Mouse (Mus musculus) myocyte (in vitro differentiated cells): ENCODE measurements at regions not wholly inside any gene's neighbourhood (a gene's known extent, or its start where the extent isn't known, plus 50 kb on each side); places are given as distances from the start of the nearest gene placed in this dataset.

Experiments
- H3K27me3 ChIP-seq: one replicate; pipeline ENCODE4 v1.6.1; 2011; ENCODE audit not compliant: control insufficient read depth, insufficient read depth, insufficient read length
- H3K36me3 ChIP-seq: one replicate; pipeline ENCODE4 v1.6.1; 2011; ENCODE audit not compliant: control insufficient read depth, insufficient read depth
- H3K4me2 ChIP-seq: one replicate; pipeline ENCODE4 v1.6.1; 2011; ENCODE audit warnings: low read depth, control low read depth
- H3K4me3 ChIP-seq: one replicate; pipeline ENCODE4 v1.5.1; 2011; ENCODE audit warnings: mild to moderate bottlenecking, control low read depth, moderate library complexity
- H3K79me2 ChIP-seq: one replicate; pipeline ENCODE4 v1.6.1; 2011; ENCODE audit not compliant: control insufficient read depth, insufficient read depth
- H3ac ChIP-seq: one replicate; pipeline ENCODE4 v1.6.1; 2011; ENCODE audit not compliant: control insufficient read depth, insufficient read length
- CEBPB ChIP-seq: IDR thresholded peaks from 2 replicates; pipeline ENCODE4 v1.6.1; 2011; ENCODE audit warnings: mild to moderate bottlenecking, moderate library complexity; ENCODE audit not compliant: poor library complexity, insufficient read depth, severe bottlenecking
- E2F4 ChIP-seq: IDR thresholded peaks from one replicate; pipeline ENCODE4 v1.6.1; 2011; ENCODE audit warnings: mild to moderate bottlenecking, control low read depth, moderate library complexity; ENCODE audit not compliant: insufficient read depth
- MAX ChIP-seq: IDR thresholded peaks from one replicate; pipeline ENCODE4 v1.6.1; 2011; ENCODE audit warnings: low read depth, mild to moderate bottlenecking, control low read depth
- MYOD1 ChIP-seq, 3 experiments: IDR thresholded peaks; one replicate each; pipeline ENCODE4 v1.6.1; 2011; ENCODE audit warnings: control low read depth in 2 of 3, low read depth in 2 of 3, mild to moderate bottlenecking in 2 of 3, moderate library complexity in 1 of 3; ENCODE audit not compliant: insufficient read length in 2 of 3, control insufficient read depth in 1 of 3
- MYOG ChIP-seq, 3 experiments: IDR thresholded peaks; one replicate each; pipeline ENCODE4 v1.6.1; 2011; ENCODE audit warnings: control low read depth in 2 of 3, low read depth in 2 of 3, mild to moderate bottlenecking in 2 of 3; ENCODE audit not compliant: insufficient read length in 2 of 3, control insufficient read depth in 1 of 3, insufficient read depth in 1 of 3
- POLR2A ChIP-seq: IDR thresholded peaks from one replicate; pipeline ENCODE4 v1.6.1; 2011; ENCODE audit warnings: low read depth, mild to moderate bottlenecking, control low read depth, moderate library complexity; ENCODE audit not compliant: insufficient read length
- POLR2AphosphoS2 ChIP-seq: IDR thresholded peaks from one replicate; pipeline ENCODE4 v1.6.1; 2011; ENCODE audit warnings: low read depth, control low read depth; ENCODE audit not compliant: insufficient read length
- REST ChIP-seq: IDR thresholded peaks from one replicate; pipeline ENCODE4 v1.6.1; 2011; ENCODE audit warnings: mild to moderate bottlenecking, control low read depth, moderate library complexity; ENCODE audit not compliant: insufficient read depth, insufficient read length
- SRF ChIP-seq: IDR thresholded peaks from one replicate; pipeline ENCODE4 v1.6.1; 2011; ENCODE audit warnings: low read depth; ENCODE audit not compliant: control insufficient read depth, insufficient read length
- TCF12 ChIP-seq: IDR thresholded peaks from one replicate; pipeline ENCODE4 v1.6.1; 2011; ENCODE audit warnings: mild to moderate bottlenecking, control low read depth; ENCODE audit not compliant: poor library complexity, insufficient read depth, severe bottlenecking
- TCF3 ChIP-seq: IDR thresholded peaks from one replicate; pipeline ENCODE4 v1.6.1; 2011; ENCODE audit warnings: low read depth, control low read depth; ENCODE audit not compliant: insufficient read length
- USF1 ChIP-seq: IDR thresholded peaks from one replicate; pipeline ENCODE4 v1.6.1; 2011; ENCODE audit warnings: low read depth, mild to moderate bottlenecking, control low read depth, moderate library complexity

DNA sequence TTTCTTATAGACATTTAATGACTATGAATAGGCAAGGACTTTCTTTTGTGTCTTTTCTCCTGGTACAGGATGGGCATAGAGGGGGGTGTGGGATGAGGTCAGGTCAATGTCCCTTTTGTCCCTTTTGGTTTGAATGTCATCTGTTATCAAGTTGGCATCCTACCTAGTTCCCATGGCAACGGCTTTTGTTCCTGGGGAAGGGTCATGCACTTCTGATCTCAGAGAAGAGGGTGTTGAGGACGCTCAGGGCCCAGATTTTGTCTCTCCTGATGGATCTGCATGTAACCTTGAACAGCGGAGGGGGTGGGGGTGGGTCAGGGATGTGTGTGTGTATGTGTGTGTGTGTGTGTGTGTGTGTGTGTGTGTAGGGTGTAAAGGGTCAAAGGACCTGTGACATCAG, 167.8 kb downstream of the Vrk1 start:
- Histone ChIP-seq H3K4me3 (no peak overlapping the region), H3K79me2 (no peaks in the 10 kb centered on the region), H3ac (no peak overlapping the region), H3K4me2 (no peak overlapping the region), H3K27me3 (no peaks in the 10 kb centered on the region), H3K36me3 (no peaks in the 10 kb centered on the region)
- no peak for TF ChIP-seq MYOD1 (IDR thresholded peaks at IDR 0.05; ENCODE audit: control insufficient read depth in 1 of 3, insufficient read length in 2 of 3, low read depth in 2 of 3)
- TF ChIP-seq REST: no peak
- no peak for TF ChIP-seq POLR2A
- no peak for TF ChIP-seq MYOG (IDR thresholded peaks at IDR 0.05; ENCODE audit: control insufficient read depth in 1 of 3, insufficient read depth in 1 of 3, insufficient read length in 2 of 3, low read depth in 2 of 3)
- TF ChIP-seq MAX: no peak
- TF ChIP-seq USF1: no peak
- TF ChIP-seq CEBPB: no peak
- no peak for TF ChIP-seq SRF
- TF ChIP-seq TCF3: no peak
- TF ChIP-seq E2F4: no peak
- TF ChIP-seq POLR2AphosphoS2: no peak
- no peak for TF ChIP-seq TCF12

DNA sequence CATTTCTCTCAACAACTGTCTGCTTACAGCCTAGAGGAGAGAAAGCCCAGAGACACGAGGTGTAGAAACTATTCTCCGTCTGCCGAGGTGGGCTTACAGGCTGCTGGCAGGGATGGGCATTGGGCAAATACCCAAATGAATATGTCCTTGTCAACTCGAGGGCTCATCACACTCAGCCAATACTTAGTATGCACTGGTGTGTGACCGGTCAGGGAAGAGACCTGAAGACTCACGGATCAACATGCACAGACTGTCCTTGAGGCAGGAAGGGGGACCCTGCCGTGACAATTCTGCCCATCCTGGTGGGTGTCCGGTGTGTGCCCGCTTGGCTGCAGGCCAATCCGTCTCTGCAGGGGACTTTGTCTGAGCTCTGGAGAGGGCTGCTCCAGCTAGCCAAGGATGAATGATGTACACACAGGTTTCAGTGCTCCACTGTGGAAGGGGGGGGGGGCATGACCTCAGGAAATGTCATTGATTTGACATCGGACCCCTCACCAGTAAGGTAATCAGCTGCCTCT, 168.7 kb downstream of the Vrk1 start:
- Histone ChIP-seq H3ac (no peak overlapping the region), H3K4me3 (no peak overlapping the region), H3K4me2 (no peak overlapping the region), H3K36me3 (no peaks in the 10 kb centered on the region), H3K79me2 (no peaks in the 10 kb centered on the region), H3K27me3 (no peaks in the 10 kb centered on the region)
- no peak for TF ChIP-seq TCF12
- no peak for TF ChIP-seq TCF3
- TF ChIP-seq MAX: no peak
- TF ChIP-seq MYOG (IDR thresholded peaks at IDR 0.05; ENCODE audit: control insufficient read depth in 1 of 3, insufficient read depth in 1 of 3, insufficient read length in 2 of 3, low read depth in 2 of 3): no peak
- no peak for TF ChIP-seq POLR2A
- TF ChIP-seq CEBPB: no peak
- TF ChIP-seq SRF: no peak
- TF ChIP-seq REST: no peak
- TF ChIP-seq E2F4: no peak
- TF ChIP-seq USF1: no peak
- no peak for TF ChIP-seq POLR2AphosphoS2
- TF ChIP-seq MYOD1 (IDR thresholded peaks at IDR 0.05; ENCODE audit: control insufficient read depth in 1 of 3, insufficient read length in 2 of 3, low read depth in 2 of 3): no peak

DNA sequence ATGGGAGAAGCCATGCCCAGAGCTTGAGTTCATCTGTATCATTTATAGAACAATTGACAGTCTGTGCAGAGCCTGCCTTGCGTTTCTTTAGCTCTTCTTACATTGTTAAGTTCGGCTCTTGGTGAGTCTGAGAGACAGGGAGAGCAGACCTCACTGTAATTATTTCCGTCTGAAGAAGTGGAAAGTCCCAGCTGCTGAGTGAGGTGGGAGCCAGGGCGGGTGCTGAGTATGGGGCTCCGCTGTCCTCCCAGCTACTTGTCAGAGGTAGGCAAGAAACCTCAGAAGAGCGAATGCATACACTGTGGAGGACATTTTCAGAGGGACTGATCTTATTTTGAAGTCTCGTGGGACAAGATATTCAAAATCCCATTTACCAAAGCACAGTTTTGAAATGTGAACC, 172.9 kb downstream of the Vrk1 start:
- TF ChIP-seq REST: no peak
- no peak for TF ChIP-seq CEBPB
- no peak for TF ChIP-seq SRF
- no peak for TF ChIP-seq MAX
- TF ChIP-seq TCF12: no peak
- no peak for TF ChIP-seq POLR2A
- TF ChIP-seq TCF3: no peak
- TF ChIP-seq E2F4: no peak
- no peak for TF ChIP-seq MYOG (IDR thresholded peaks at IDR 0.05; ENCODE audit: control insufficient read depth in 1 of 3, insufficient read depth in 1 of 3, insufficient read length in 2 of 3, low read depth in 2 of 3)
- no peak for TF ChIP-seq MYOD1 (IDR thresholded peaks at IDR 0.05; ENCODE audit: control insufficient read depth in 1 of 3, insufficient read length in 2 of 3, low read depth in 2 of 3)
- Histone ChIP-seq H3K4me3 (no peak overlapping the region), H3ac (no peak overlapping the region), H3K79me2 (no peaks in the 10 kb centered on the region), H3K27me3 (peaks cover 16% of the 10 kb centered on the region), H3K4me2 (no peak overlapping the region), H3K36me3 (no peaks in the 10 kb centered on the region)

DNA sequence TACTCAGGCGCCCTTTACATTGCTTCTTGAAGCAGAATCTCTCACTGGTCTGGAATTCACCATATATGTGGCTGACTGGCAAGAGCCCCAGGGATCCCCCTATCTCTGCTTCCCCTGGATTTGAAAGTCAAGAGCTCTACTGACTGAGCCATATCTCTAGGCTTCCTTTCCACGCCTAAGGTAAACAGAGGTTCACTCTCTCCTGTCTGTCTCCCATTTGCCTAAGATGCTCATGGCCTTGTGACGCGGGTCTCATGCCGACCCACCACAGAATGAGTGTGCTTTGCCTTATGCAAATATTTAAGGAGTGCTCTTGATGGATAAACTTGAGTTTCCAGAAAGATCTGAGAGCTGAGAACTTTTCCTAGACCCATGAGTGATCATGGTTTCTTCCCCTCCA, 173.9 kb downstream of the Vrk1 start:
- no peak overlapping the region for H3ac ChIP-seq
- H3K27me3 ChIP-seq: peaks cover 16% of the 10 kb centered on the region
- H3K4me2 ChIP-seq: no peak overlapping the region
- H3K36me3 ChIP-seq: no peaks in the 10 kb centered on the region
- H3K4me3 ChIP-seq: no peak overlapping the region
- H3K79me2 ChIP-seq: no peaks in the 10 kb centered on the region
- no peak for TF ChIP-seq REST
- no peak for TF ChIP-seq TCF12
- TF ChIP-seq TCF3: no peak
- TF ChIP-seq POLR2AphosphoS2: no peak
- TF ChIP-seq E2F4: no peak
- TF ChIP-seq MYOD1 (IDR thresholded peaks at IDR 0.05; ENCODE audit: control insufficient read depth in 1 of 3, insufficient read length in 2 of 3, low read depth in 2 of 3): no peak
- no peak for TF ChIP-seq CEBPB
- TF ChIP-seq SRF: no peak
- no peak for TF ChIP-seq USF1
- TF ChIP-seq MYOG (IDR thresholded peaks at IDR 0.05; ENCODE audit: control insufficient read depth in 1 of 3, insufficient read depth in 1 of 3, insufficient read length in 2 of 3, low read depth in 2 of 3): no peak
- TF ChIP-seq POLR2A: no peak
- TF ChIP-seq MAX: no peak
